Mouse (Mus musculus) E14TG2a.4 (cell line): ENCODE measurements around the gene Plb1.

Source experiments
- CTCF ChIP-seq: conservative IDR thresholded peaks from 2 replicates; pipeline ENCODE4 v1.5.1; 2014; ENCODE audit warnings: low read length
- NANOG ChIP-seq: IDR thresholded peaks from 2 replicates; pipeline ENCODE4 v1.6.1; 2014; ENCODE audit warnings: borderline replicate concordance, low read length, mixed read lengths
- POU5F1 ChIP-seq: IDR thresholded peaks from 2 replicates; pipeline ENCODE4 v1.6.1; 2014; ENCODE audit warnings: low read length, borderline replicate concordance

DNA sequence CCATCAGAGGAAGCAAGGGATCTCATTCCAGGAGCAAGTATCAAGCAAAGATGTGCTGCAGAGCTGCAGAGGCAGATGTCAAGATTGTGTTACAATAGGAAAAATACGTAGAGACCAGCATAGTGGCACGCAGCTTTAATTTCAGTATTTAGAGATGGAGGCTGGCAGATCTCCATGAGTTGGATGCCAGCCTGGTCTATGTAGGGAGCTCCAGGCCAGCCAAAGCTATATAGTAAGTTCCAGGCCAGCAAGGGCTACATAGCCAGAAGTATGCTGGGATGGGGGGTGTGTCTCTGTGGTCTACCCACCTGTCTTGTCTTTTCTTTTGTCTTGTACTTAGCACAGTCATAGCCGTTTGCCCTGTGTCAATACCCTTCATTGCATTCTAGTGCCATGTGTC lies 28.7 kb downstream of the Plb1 start:
- no peak for TF ChIP-seq CTCF
- no peak for TF ChIP-seq POU5F1
- no peak for TF ChIP-seq NANOG
